Mouse (Mus musculus) heart, embryonic 13.5 days (tissue): ENCODE measurements at regions not wholly inside any gene's neighbourhood (a gene's known extent, or its start where the extent isn't known, plus 50 kb on each side); places are given as distances from the start of the nearest gene placed in this dataset.
"Not testable (repeated sequence)": the region's sequence is repeated elsewhere in the genome, so short reads cannot be mapped to it uniquely, and the experiment has no call there.

ENCODE experiments used
- ATAC-seq: fragments of 200-750 bp; cut with Nextera tagmentation; 2 replicates; pipeline ENCODE4 v1.8.0; 2017; ENCODE audit warnings: moderate TSS enrichment; ENCODE audit not compliant: insufficient number of reproducible peaks, low FRiP score, low TSS enrichment; ENCODE audit errors: extremely low read depth
- H3K27ac ChIP-seq: fragments of 300-500 bp; sonication (generic); replicated peaks from 2 replicates; pipeline ENCODE4 v1.5.1; 2015; ENCODE audit warnings: moderate library complexity, mild to moderate bottlenecking, inconsistent platforms
- H3K27me3 ChIP-seq: fragments of 300-500 bp; sonication (generic); replicated peaks from 2 replicates; pipeline ENCODE4 v1.6.1; 2015; ENCODE audit warnings: mild to moderate bottlenecking, inconsistent platforms
- H3K36me3 ChIP-seq: fragments of 300-500 bp; sonication (generic); 2 replicates; pipeline ENCODE4 v1.6.1; 2015; ENCODE audit warnings: mild to moderate bottlenecking, inconsistent platforms
- H3K4me1 ChIP-seq: fragments of 300-500 bp; sonication (generic); 2 replicates; pipeline ENCODE4 v1.6.1; 2015; ENCODE audit warnings: inconsistent platforms
- H3K4me2 ChIP-seq: fragments of 300-500 bp; sonication (generic); 2 replicates; pipeline ENCODE4 v1.6.1; 2015; ENCODE audit warnings: inconsistent platforms, mild to moderate bottlenecking, moderate library complexity
- H3K4me3 ChIP-seq: fragments of 300-500 bp; sonication (generic); 2 replicates; pipeline ENCODE4 v1.5.1; 2015; ENCODE audit warnings: moderate library complexity, mild to moderate bottlenecking, inconsistent platforms
- H3K9ac ChIP-seq: fragments of 300-500 bp; sonication (generic); 2 replicates; pipeline ENCODE4 v1.6.1; 2015; ENCODE audit warnings: inconsistent platforms, mild to moderate bottlenecking, moderate library complexity
- H3K9me3 ChIP-seq: fragments of 300-500 bp; sonication (generic); 2 replicates; pipeline ENCODE4 v1.6.1; 2016; ENCODE audit warnings: inconsistent platforms
- WGBS: fragments of 180-500 bp; shearing (Covaris S2); methylation state at CpG from one replicate; pipeline ENCODE4 v1.1.7; 2015; ENCODE audit warnings: mixed read lengths; 5-methylcytosine and 5-hydroxymethylcytosine counted together

GRCm38 (mm10) chr12:77624323-77624722 lies 386.4 kb downstream of the Fut8 start:
- H3K27ac ChIP-seq, H3K4me3 ChIP-seq, ATAC-seq, H3K9me3 ChIP-seq, H3K4me2 ChIP-seq, H3K36me3 ChIP-seq, H3K27me3 ChIP-seq, H3K9ac ChIP-seq, H3K4me1 ChIP-seq: not testable (repeated sequence)
- whole genome bisulfite sequencing: 75% methylated on average over 14 of the region's 14 CpGs

DNA sequence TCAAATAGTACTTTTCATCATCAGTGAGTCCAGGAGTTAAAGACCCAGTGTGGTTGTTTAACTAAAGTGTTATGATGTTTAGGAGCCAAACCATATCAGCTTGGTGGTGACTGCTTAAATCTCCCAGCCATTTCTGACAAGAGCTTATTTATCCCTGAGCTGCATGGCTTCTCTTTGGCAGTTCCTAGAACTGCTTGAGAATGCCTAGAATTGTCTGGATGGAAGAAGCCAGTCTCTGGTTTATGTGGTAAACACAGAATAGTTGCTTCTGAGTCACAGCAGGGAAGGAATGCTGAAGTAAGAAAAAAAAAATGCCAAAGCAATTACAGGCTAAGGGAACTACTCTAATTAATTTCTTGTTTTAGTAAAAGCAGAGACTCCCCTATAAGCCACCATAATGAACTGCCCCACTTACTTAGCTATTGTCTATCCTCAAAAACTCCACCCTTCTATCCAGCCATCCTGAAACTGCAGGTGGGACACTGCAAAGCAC lies 390.5 kb downstream of the Fut8 start:
- H3K36me3 ChIP-seq: no peaks in the 10 kb centered on the region
- H3K27ac ChIP-seq: no peak overlapping the region
- H3K4me3 ChIP-seq: no peak overlapping the region
- no peaks in the 10 kb centered on the region for H3K4me1 ChIP-seq
- ATAC-seq: no peak
- no peak overlapping the region for H3K9ac ChIP-seq
- H3K27me3 ChIP-seq: peaks cover 17% of the 10 kb centered on the region; the same call in 1 of the 2 replicates
- no peaks in the 10 kb centered on the region for H3K9me3 ChIP-seq
- H3K4me2 ChIP-seq: no peak overlapping the region

GRCm38 (mm10) chr12:77633981-77634650 lies 396.2 kb downstream of the Fut8 start:
- Histone ChIP-seq H3K9ac (no peak overlapping the region), H3K27ac (no peak overlapping the region), H3K4me3 (no peak overlapping the region), H3K4me1 (peaks cover 18% of the 10 kb centered on the region), H3K27me3 (peaks cover 27% of the 10 kb centered on the region), H3K36me3 (no peaks in the 10 kb centered on the region), H3K9me3 (no peaks in the 10 kb centered on the region), H3K4me2 (no peak overlapping the region)
- no peak for ATAC-seq
- WGBS: 35% methylated on average over 10 of the region's 10 CpGs

GRCm38 (mm10) chr12:77638266-77638665 lies 400.3 kb downstream of the Fut8 start:
- no peaks in the 10 kb centered on the region for H3K9me3 ChIP-seq
- H3K36me3 ChIP-seq: no peaks in the 10 kb centered on the region
- ATAC-seq: no peak
- peak overlapping the region; percentile 59; the same call in 1 of the 2 replicates for H3K27ac ChIP-seq
- 26% methylated on average over 7 of the region's 7 CpGs for WGBS
- H3K9ac ChIP-seq: no peak overlapping the region
- peaks cover 18% of the 10 kb centered on the region for H3K4me1 ChIP-seq
- peak overlapping the region; percentile 24; the same call in 1 of the 2 replicates for H3K4me2 ChIP-seq
- no peak overlapping the region for H3K4me3 ChIP-seq
- H3K27me3 ChIP-seq: peaks cover 18% of the 10 kb centered on the region

DNA sequence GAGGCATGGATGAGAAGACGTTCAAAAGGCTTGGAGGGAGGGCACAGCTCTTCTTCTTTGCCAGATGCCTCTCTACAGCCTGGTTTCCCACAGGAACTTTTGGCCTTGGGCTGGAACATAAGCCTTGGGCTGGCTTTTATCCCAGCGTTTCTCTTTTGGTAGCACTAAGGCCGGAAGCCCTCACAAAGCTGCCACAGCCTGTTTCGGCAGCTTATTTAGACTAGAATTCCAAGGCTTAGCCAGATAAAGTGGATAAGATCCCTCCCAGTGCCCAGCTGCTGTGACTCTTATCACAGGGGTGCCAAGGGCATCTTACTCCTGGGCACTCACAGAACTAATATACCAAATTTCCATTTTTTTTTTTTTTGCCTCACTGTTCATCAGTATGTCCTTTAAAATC lies 404.4 kb downstream of the Fut8 start:
- no peak overlapping the region for H3K9ac ChIP-seq

DNA sequence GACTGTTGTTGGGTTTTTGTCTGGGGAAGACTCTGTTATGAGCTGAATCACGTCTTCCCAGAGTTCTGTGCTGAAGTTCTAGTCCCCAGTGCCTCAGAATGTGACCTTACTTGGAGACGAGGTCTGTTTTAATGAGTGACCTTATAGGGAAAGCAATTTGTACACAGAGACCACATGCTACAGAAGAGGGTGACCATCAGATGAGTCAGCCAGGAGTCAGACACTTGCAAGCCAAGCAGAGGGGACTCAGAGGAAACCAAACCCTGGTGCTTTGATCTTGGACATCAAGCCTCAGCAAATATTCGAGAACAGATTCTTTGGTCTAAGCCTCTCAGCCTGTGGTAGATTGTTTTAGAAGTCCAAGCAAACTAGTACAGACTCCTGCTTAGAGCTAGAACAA lies 409.9 kb downstream of the Fut8 start:
- Histone ChIP-seq H3K9me3 (no peaks in the 10 kb centered on the region), H3K4me3 (no peak overlapping the region), H3K9ac (no peak overlapping the region), H3K4me2 (no peak overlapping the region), H3K27me3 (peaks cover 4% of the 10 kb centered on the region; the same call in 1 of the 2 replicates), H3K27ac (no peak overlapping the region), H3K36me3 (no peaks in the 10 kb centered on the region), H3K4me1 (0 out of 2 replicates have a peak, but pooled peaks cover 4% of the 10 kb centered on the region)
- no peak for ATAC-seq
- WGBS: 64% methylated on average over 3 of the region's 3 CpGs

More for the DNA sequence above, 404.4 kb downstream of the Fut8 start:
- Histone ChIP-seq H3K4me3 (no peak overlapping the region), H3K4me1 (peaks cover 20% of the 10 kb centered on the region), H3K4me2 (no peak overlapping the region), H3K36me3 (no peaks in the 10 kb centered on the region), H3K27ac (no peak overlapping the region), H3K9me3 (no peaks in the 10 kb centered on the region), H3K27me3 (peaks cover 3% of the 10 kb centered on the region; the same call in 1 of the 2 replicates)
- 48% methylated on average over 4 of the region's 4 CpGs for WGBS
- no peak for ATAC-seq

DNA sequence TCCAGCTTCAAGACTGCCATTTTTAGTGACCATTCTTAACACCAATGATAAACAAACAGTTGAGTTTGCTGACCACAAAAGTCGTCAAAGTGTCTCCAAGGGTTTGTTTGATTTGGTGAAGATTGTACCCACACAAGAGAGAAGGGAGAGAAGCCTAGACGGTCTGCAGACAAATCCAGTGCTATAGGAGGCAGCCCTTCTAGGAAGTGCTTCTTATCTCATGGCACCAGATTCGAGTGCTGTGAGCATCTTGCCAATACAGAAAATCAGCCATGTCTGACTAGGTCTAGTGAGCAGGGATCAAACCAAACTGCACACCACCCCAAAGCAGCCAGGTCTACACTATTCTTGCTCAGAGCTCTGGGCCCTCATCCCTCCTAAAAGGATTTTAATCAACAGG lies 416.4 kb downstream of the Fut8 start:
- Histone ChIP-seq H3K9me3 (no peaks in the 10 kb centered on the region), H3K27ac (no peak overlapping the region), H3K36me3 (no peaks in the 10 kb centered on the region), H3K9ac (no peak overlapping the region), H3K27me3 (peaks cover under 1% of the 10 kb centered on the region; the same call in 1 of the 2 replicates), H3K4me2 (no peak overlapping the region), H3K4me3 (no peak overlapping the region), H3K4me1 (no peaks in the 10 kb centered on the region)
- WGBS: 52% methylated on average over 3 of the region's 3 CpGs
- ATAC-seq: no peak

DNA sequence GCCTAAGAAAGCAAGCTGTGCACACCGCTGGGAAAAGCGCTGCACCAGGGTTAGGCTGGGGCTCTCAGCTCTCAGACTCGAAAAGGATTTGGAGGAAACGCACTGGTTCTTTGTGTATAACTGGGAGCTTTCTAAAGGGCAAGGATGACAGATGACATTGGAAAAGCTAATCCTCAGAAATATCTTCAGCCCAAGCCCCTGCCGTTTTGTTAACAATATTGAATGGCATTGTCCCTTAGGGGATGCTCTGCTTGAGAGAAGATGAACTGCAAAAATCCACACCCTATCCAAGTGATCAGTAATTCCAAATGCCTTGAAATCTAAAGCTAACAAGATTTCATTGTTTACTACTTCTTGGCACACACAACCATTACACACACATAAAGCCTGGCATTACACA lies 419.1 kb downstream of the Fut8 start:
- no peaks in the 10 kb centered on the region for H3K4me1 ChIP-seq
- H3K27me3 ChIP-seq: peaks cover 4% of the 10 kb centered on the region; the same call in 1 of the 2 replicates
- no peak overlapping the region for H3K4me3 ChIP-seq
- 70% methylated on average over 5 of the region's 5 CpGs for WGBS
- ATAC-seq: no peak
- no peak overlapping the region for H3K4me2 ChIP-seq
- no peaks in the 10 kb centered on the region for H3K9me3 ChIP-seq
- no peak overlapping the region for H3K27ac ChIP-seq
- no peak overlapping the region for H3K9ac ChIP-seq
- H3K36me3 ChIP-seq: no peaks in the 10 kb centered on the region

DNA sequence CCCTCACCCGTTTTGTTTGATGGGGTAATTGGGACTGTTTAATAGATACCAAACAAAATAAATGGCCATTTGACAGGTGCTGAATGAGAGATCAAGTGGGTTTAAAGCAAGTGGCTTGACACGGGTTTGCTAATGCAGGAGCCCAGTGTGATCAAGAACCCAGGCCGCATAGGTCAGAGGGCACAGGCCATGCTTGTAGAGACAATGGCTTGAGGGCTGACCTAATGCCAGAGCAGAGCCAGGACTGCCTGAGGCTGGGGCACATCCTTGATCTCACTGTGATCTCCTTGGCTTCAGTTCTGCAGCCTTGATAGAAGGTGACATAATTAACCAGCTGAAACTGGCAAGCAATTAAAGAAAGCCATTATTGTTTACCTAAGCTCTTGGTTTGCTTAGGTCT lies 420.0 kb downstream of the Fut8 start:
- Histone ChIP-seq H3K9me3 (no peaks in the 10 kb centered on the region), H3K4me3 (no peak overlapping the region), H3K9ac (no peak overlapping the region), H3K4me1 (no peaks in the 10 kb centered on the region; the same call in 1 of the 2 replicates), H3K36me3 (no peaks in the 10 kb centered on the region), H3K27ac (no peak overlapping the region), H3K27me3 (peaks cover 4% of the 10 kb centered on the region; the same call in 1 of the 2 replicates), H3K4me2 (no peak overlapping the region)
- WGBS: 53% methylated on average over 3 of the region's 3 CpGs
- no peak for ATAC-seq

- Histone ChIP-seq H3K4me2 (no peak overlapping the region), H3K27me3 (peaks cover 31% of the 10 kb centered on the region), H3K9ac (no peak overlapping the region), H3K27ac (no peak overlapping the region), H3K9me3 (no peaks in the 10 kb centered on the region), H3K36me3 (no peaks in the 10 kb centered on the region), H3K4me3 (no peak overlapping the region), H3K4me1 (peaks cover 31% of the 10 kb centered on the region)
- 67% methylated on average over 3 of the region's 3 CpGs for WGBS
- ATAC-seq: no peak
These were observed 425.3 kb downstream of the Fut8 start for GRCm38 (mm10) chr12:77663180-77663579.

GRCm38 (mm10) chr12:77663665-77664374 lies 425.9 kb downstream of the Fut8 start:
- 26% methylated on average over 7 of the region's 7 CpGs for WGBS
- no peak for ATAC-seq
- Histone ChIP-seq H3K4me1 (peaks cover 32% of the 10 kb centered on the region), H3K36me3 (no peaks in the 10 kb centered on the region), H3K4me3 (no peak overlapping the region), H3K4me2 (no peak overlapping the region), H3K9me3 (no peaks in the 10 kb centered on the region), H3K27ac (no peak overlapping the region), H3K27me3 (peaks cover 31% of the 10 kb centered on the region), H3K9ac (no peak overlapping the region)
